Mouse (Mus musculus): ENCODE measurements at regions not wholly inside any gene's neighbourhood (a gene's known extent, or its start where the extent isn't known, plus 50 kb on each side); places are given as distances from the start of the nearest gene placed in this dataset.

DNA sequence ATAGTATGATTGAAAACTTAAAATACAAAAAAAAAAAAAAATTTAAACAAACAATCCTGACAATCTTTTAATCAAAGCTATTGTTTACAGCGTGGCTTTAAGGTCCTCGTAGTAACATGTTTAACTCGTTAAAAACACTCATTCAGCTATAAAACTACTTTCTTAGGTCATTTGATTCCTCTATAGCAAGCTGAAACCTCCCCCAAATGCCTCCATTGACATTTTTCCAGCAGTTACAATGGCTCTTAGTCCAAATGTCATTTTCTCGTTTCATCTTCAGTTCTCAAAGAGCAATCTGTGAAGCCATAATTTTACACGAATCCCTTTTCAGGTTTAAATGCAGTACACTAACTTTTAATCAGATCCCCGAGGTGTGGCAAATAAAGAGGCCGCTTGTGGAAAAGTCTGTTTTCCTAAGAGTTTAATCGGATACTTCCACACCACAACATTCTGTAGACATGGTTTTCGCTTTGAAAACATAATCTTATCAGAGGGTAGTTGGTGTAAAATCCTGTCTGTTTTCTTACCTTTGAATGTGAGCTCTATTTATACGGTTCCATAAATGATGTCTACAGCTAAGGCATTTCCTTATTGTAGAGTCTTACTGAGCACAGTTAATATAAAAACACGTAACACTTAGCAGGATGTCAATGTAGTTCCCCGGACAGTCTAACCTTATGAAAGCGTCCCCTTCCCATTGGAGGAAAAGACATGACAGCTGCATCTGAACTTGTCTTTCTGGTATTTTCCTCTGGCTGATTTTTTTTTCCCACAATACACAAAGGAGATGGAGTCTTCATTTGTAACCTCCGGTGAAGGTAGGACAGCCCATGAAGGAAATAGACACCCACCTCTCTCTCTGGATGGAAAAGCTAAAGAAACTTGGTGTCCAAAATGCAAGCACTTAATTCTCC is 69.6 kb upstream of the BC052040 start:
- no peak for TF ChIP-seq CTCF (conservative IDR thresholded peaks at IDR 0.05; ENCODE audit: low read length)
- no peak for TF ChIP-seq NANOG (IDR thresholded peaks at IDR 0.05; ENCODE audit: borderline replicate concordance, low read length)
- TF ChIP-seq POU5F1 (IDR thresholded peaks at IDR 0.05; ENCODE audit: borderline replicate concordance, low read length) = no peak
